Mouse (Mus musculus) thymus, postnatal 25 days (tissue): ENCODE results near the gene Gnmt.

Source experiments
- DNase-seq: peaks from one replicate; pipeline ENCODE4 v3.0.0; 2022

Gnmt gene

GRCm38 (mm10) chr17:46741305-46741704 is 12.3 kb upstream of the Gnmt start:
- no peak for DNase-seq

- peak; percentile 53 for DNase-seq
These were observed 7.2 kb upstream of the Gnmt start for GRCm38 (mm10) chr17:46736160-46736559.

- no peak for DNase-seq
These were observed 6.3 kb upstream of the Gnmt start for GRCm38 (mm10) chr17:46735287-46735686.

- DNase-seq: no peak
These were observed 5.1 kb upstream of the Gnmt start for GRCm38 (mm10) chr17:46734055-46734454.

- no peak for DNase-seq
These were observed 472 bp downstream of the Gnmt start for GRCm38 (mm10) chr17:46728496-46728895.

- DNase-seq: peak; percentile 38
These were observed 947 bp downstream of the Gnmt start for GRCm38 (mm10) chr17:46728021-46728420.

GRCm38 (mm10) chr17:46727271-46727670 is 1.7 kb downstream of the Gnmt start:
- no peak for DNase-seq

- DNase-seq: no peak
These were observed 3.0 kb downstream of the Gnmt start for GRCm38 (mm10) chr17:46725731-46726645.

- peak; percentile 64 for DNase-seq
These were observed 3.7 kb downstream of the Gnmt start for GRCm38 (mm10) chr17:46725273-46725672.

GRCm38 (mm10) chr17:46724477-46725084 is 4.4 kb downstream of the Gnmt start:
- DNase-seq: no peak

GRCm38 (mm10) chr17:46721077-46721476 is 7.9 kb downstream of the Gnmt start:
- DNase-seq: no peak

- DNase-seq: no peak
These were observed 14.0 kb downstream of the Gnmt start for GRCm38 (mm10) chr17:46714756-46715481.

GRCm38 (mm10) chr17:46713849-46714248 is 15.1 kb downstream of the Gnmt start:
- no peak for DNase-seq

GRCm38 (mm10) chr17:46712442-46712841 is 16.5 kb downstream of the Gnmt start:
- DNase-seq: no peak

- no peak for DNase-seq
These were observed 17.2 kb downstream of the Gnmt start for GRCm38 (mm10) chr17:46711612-46712271.

- DNase-seq: peak; percentile 91
These were observed 17.9 kb downstream of the Gnmt start, which contains the start of gene Pex6 for GRCm38 (mm10) chr17:46710959-46711597. TSS of gene Pex6 (plus strand) at chr17:46711463.

- no peak for DNase-seq
These were observed 22.4 kb downstream of the Gnmt start for GRCm38 (mm10) chr17:46706375-46707089.

- DNase-seq: peak; percentile 96
These were observed 23.8 kb downstream of the Gnmt start, which contains the start of gene Ppp2r5d for GRCm38 (mm10) chr17:46704887-46705835. TSS of gene Ppp2r5d (minus strand) at chr17:46705111.

GRCm38 (mm10) chr17:46703971-46704886 is 24.7 kb downstream of the Gnmt start:
- no peak for DNase-seq
